ENCODE assay signal across 28 mouse cellular contexts in genomic region chr19:34778098-34778497, GRCm38 (mm10). TPM values are rescaled to one million over a fixed set of nuclear protein-coding genes. Genes with fewer than 3 reads are reported as not detected.
A peak's percentile ranks its signal among the peaks of the same experiment; 100 is the strongest.
DNase-seq lines count a peak whose midpoint lies in the region; ATAC-seq and TF ChIP-seq lines count a peak whose summit lies in the region.
"Had no signal": no experiment of that assay in that cellular context is flagged by ENCODE, and none has a peak within 500 bp of the region (broad histone marks: within the 10 kb centered on the region; RNA-seq: fewer than 3 reads in every experiment).

No protein-coding gene starts in this region.

- H3K27me3 ChIP-seq in lung, embryonic 14.5 days (ENCODE audit: insufficient read depth, low read length), result no peaks in the 10 kb centered on the region
- H3K27me3 ChIP-seq: embryonic facial prominence, embryonic 15.5 days; forebrain, embryonic 13.5 days; heart, embryonic 15.5 days; limb, embryonic 12.5 days; liver, embryonic 15.5 days; midbrain, embryonic 13.5 days; neural tube, embryonic 13.5 days had no signal

- DNase-seq in lung, embryonic 14.5 days, result peak; percentile 39
- DNase-seq in lung, postnatal 14 days, result no peak
- DNase-seq in A20 (ENCODE audit: low read depth, low spot score), result peak; percentile 24
- DNase-seq in layer of hippocampus, postnatal 10 days (ENCODE audit: low spot score in 2 of 2), result no peak
- no peak for DNase-seq in layer of hippocampus, adult 9-10 months (ENCODE audit: low spot score)
- DNase-seq: adrenal gland, postnatal 36 days; cerebellum, adult 2 months; cerebellum, postnatal 14 days; gastrocnemius, postnatal 14 days; heart, adult 11 months; kidney, adult 18-20 months; layer of hippocampus, adult 9-11 months; right cerebral cortex, postnatal 14 days had no signal

- no peaks in the 10 kb centered on the region for H3K4me1 ChIP-seq in lung, embryonic 14.5 days (ENCODE audit: insufficient read depth)
- H3K4me1 ChIP-seq in bone marrow macrophage, adult 2 months (ENCODE audit: control insufficient read depth, insufficient read depth, low read length), result peaks cover 22% of the 10 kb centered on the region
- H3K4me1 ChIP-seq: embryonic facial prominence, embryonic 10.5 days; embryonic facial prominence, embryonic 15.5 days; forebrain, embryonic 13.5 days; heart, embryonic 10.5 days; heart, embryonic 15.5 days; limb, embryonic 12.5 days; liver, embryonic 15.5 days; midbrain, embryonic 13.5 days; neural tube, embryonic 13.5 days had no signal

- H3K4me3 ChIP-seq in lung, embryonic 14.5 days (ENCODE audit: low read depth, low read length), result no peak overlapping the region
- H3K4me3 ChIP-seq in bone marrow macrophage, adult 2 months (ENCODE audit: insufficient read depth, low read length), result no peak overlapping the region
- H3K4me3 ChIP-seq: embryonic facial prominence, embryonic 10.5 days; embryonic facial prominence, embryonic 15.5 days; forebrain, embryonic 13.5 days; heart, embryonic 10.5 days; heart, embryonic 15.5 days; left cerebral cortex, adult 2 months; limb, embryonic 12.5 days; liver, embryonic 15.5 days; midbrain, embryonic 13.5 days; neural tube, embryonic 13.5 days had no signal

- no peak for TF ChIP-seq CTCF in lung, embryonic 14.5 days (IDR thresholded peaks at IDR 0.05; ENCODE audit: low read depth)
- no peak for TF ChIP-seq CTCF in bone marrow macrophage, adult 2 months (IDR thresholded peaks at IDR 0.05; ENCODE audit: low read depth, low read length)

- TF ChIP-seq POLR2A in bone marrow macrophage, adult 2 months (IDR thresholded peaks at IDR 0.05; ENCODE audit: borderline replicate concordance, low read depth, low read length), result no peak

- no peak overlapping the region for H3K4me2 ChIP-seq in lung, embryonic 14.5 days
- H3K4me2 ChIP-seq: embryonic facial prominence, embryonic 15.5 days; forebrain, embryonic 13.5 days; heart, embryonic 15.5 days; limb, embryonic 12.5 days; liver, embryonic 15.5 days; midbrain, embryonic 13.5 days; neural tube, embryonic 13.5 days had no signal

- no peak overlapping the region for H3K27ac ChIP-seq in lung, embryonic 14.5 days (ENCODE audit: low read depth)
- peak overlapping the region; percentile 33 for H3K27ac ChIP-seq in bone marrow macrophage, adult 2 months (ENCODE audit: insufficient read depth, low read depth, low read length)
- H3K27ac ChIP-seq: embryonic facial prominence, embryonic 10.5 days; embryonic facial prominence, embryonic 15.5 days; forebrain, embryonic 13.5 days; heart, embryonic 10.5 days; heart, embryonic 15.5 days; left cerebral cortex, adult 2 months; limb, embryonic 12.5 days; liver, embryonic 15.5 days; macrophage; midbrain, embryonic 13.5 days; neural tube, embryonic 13.5 days had no signal

- no peaks in the 10 kb centered on the region for H3K36me3 ChIP-seq in lung, embryonic 14.5 days (ENCODE audit: insufficient read depth)
- H3K36me3 ChIP-seq: embryonic facial prominence, embryonic 10.5 days; embryonic facial prominence, embryonic 15.5 days; heart, embryonic 10.5 days; heart, embryonic 15.5 days; limb, embryonic 12.5 days; liver, embryonic 15.5 days; midbrain, embryonic 13.5 days; neural tube, embryonic 13.5 days had no signal

- no peak for ATAC-seq in lung, embryonic 14.5 days (ENCODE audit: insufficient read depth)
- ATAC-seq: forebrain, embryonic 13.5 days; hindbrain, embryonic 16.5 days; midbrain, embryonic 13.5 days had no signal

- no peaks in the 10 kb centered on the region for H3K9me3 ChIP-seq in lung, embryonic 14.5 days (ENCODE audit: low read depth, low read length)
- H3K9me3 ChIP-seq: embryonic facial prominence, embryonic 10.5 days; embryonic facial prominence, embryonic 15.5 days; forebrain, embryonic 13.5 days; heart, embryonic 10.5 days; heart, embryonic 15.5 days; limb, embryonic 12.5 days; liver, embryonic 15.5 days; midbrain, embryonic 13.5 days; neural tube, embryonic 13.5 days had no signal

- no peak overlapping the region for H3K9ac ChIP-seq in lung, embryonic 14.5 days
- H3K9ac ChIP-seq: embryonic facial prominence, embryonic 15.5 days; forebrain, embryonic 13.5 days; heart, embryonic 15.5 days; limb, embryonic 12.5 days; liver, embryonic 15.5 days; midbrain, embryonic 13.5 days; neural tube, embryonic 13.5 days had no signal

RNA-seq across cellular contexts. Expression of gene Slc16a12, which starts 31.0 kb away (rescaled TPM):
- polyA plus RNA-seq in lung, embryonic 14.5 days (2014; fragmentation: Nextera tagmentation; extraction: Ambion mirVana), result 13.4 and 15.4 TPM in 2 replicates
- 0.27 TPM in 1 of 2 replicates, not detected in the other for polyA plus RNA-seq in bone marrow macrophage, adult 2 months (2012; ENCODE audit: insufficient read depth, insufficient read length, missing spikeins)
- 1 to 10 TPM; 2.5 to 3.0 TPM for total RNA-seq in layer of hippocampus, postnatal 10 days (2021)
- total RNA-seq: megakaryocyte-erythroid progenitor cell, adult 5-6 weeks; MEL had no signal
- polyA plus RNA-seq: macrophage had no signal

Comparison
In these comparisons a context has a peak if more than half of its experiments do, and no peak if none do; other contexts are left out.
1. DNase-seq: peak in lung, embryonic 14.5 days (single experiment) and A20 (single experiment); none in lung, postnatal 14 days (single experiment), layer of hippocampus, postnatal 10 days (0 of 2) and layer of hippocampus, adult 9-10 months (single experiment).
2. RNA of gene Slc16a12, which starts 31.0 kb away (polyA plus RNA-seq): 13.4 to 15.4 TPM in lung, embryonic 14.5 days; 0.27 TPM in bone marrow macrophage, adult 2 months; every median in the first group is over 10 times any median in the second.